Mouse (Mus musculus) myocyte (in vitro differentiated cells): ENCODE results near the gene Crbn. TPM values are rescaled to one million over a fixed set of nuclear protein-coding genes. Genes with fewer than 3 reads are reported as not detected.

Experiments
- H3K27me3 ChIP-seq: one replicate; pipeline ENCODE4 v1.6.1; 2011; ENCODE audit not compliant: control insufficient read depth, insufficient read depth, insufficient read length
- H3K36me3 ChIP-seq: one replicate; pipeline ENCODE4 v1.6.1; 2011; ENCODE audit not compliant: control insufficient read depth, insufficient read depth
- H3K4me2 ChIP-seq: one replicate; pipeline ENCODE4 v1.6.1; 2011; ENCODE audit warnings: low read depth, control low read depth
- H3K4me3 ChIP-seq: one replicate; pipeline ENCODE4 v1.5.1; 2011; ENCODE audit warnings: mild to moderate bottlenecking, control low read depth, moderate library complexity
- H3K79me2 ChIP-seq: one replicate; pipeline ENCODE4 v1.6.1; 2011; ENCODE audit not compliant: control insufficient read depth, insufficient read depth
- H3ac ChIP-seq: one replicate; pipeline ENCODE4 v1.6.1; 2011; ENCODE audit not compliant: control insufficient read depth, insufficient read length
- CEBPB ChIP-seq: IDR thresholded peaks from 2 replicates; pipeline ENCODE4 v1.6.1; 2011; ENCODE audit warnings: mild to moderate bottlenecking, moderate library complexity; ENCODE audit not compliant: poor library complexity, insufficient read depth, severe bottlenecking
- E2F4 ChIP-seq: IDR thresholded peaks from one replicate; pipeline ENCODE4 v1.6.1; 2011; ENCODE audit warnings: mild to moderate bottlenecking, control low read depth, moderate library complexity; ENCODE audit not compliant: insufficient read depth
- MAX ChIP-seq: IDR thresholded peaks from one replicate; pipeline ENCODE4 v1.6.1; 2011; ENCODE audit warnings: low read depth, mild to moderate bottlenecking, control low read depth
- MYOD1 ChIP-seq, 3 experiments: IDR thresholded peaks; one replicate each; pipeline ENCODE4 v1.6.1; 2011; ENCODE audit warnings: control low read depth in 2 of 3, low read depth in 2 of 3, mild to moderate bottlenecking in 2 of 3, moderate library complexity in 1 of 3; ENCODE audit not compliant: insufficient read length in 2 of 3, control insufficient read depth in 1 of 3
- MYOG ChIP-seq, 3 experiments: IDR thresholded peaks; one replicate each; pipeline ENCODE4 v1.6.1; 2011; ENCODE audit warnings: control low read depth in 2 of 3, low read depth in 2 of 3, mild to moderate bottlenecking in 2 of 3; ENCODE audit not compliant: insufficient read length in 2 of 3, control insufficient read depth in 1 of 3, insufficient read depth in 1 of 3
- POLR2A ChIP-seq: IDR thresholded peaks from one replicate; pipeline ENCODE4 v1.6.1; 2011; ENCODE audit warnings: low read depth, mild to moderate bottlenecking, control low read depth, moderate library complexity; ENCODE audit not compliant: insufficient read length
- POLR2AphosphoS2 ChIP-seq: IDR thresholded peaks from one replicate; pipeline ENCODE4 v1.6.1; 2011; ENCODE audit warnings: low read depth, control low read depth; ENCODE audit not compliant: insufficient read length
- REST ChIP-seq: IDR thresholded peaks from one replicate; pipeline ENCODE4 v1.6.1; 2011; ENCODE audit warnings: mild to moderate bottlenecking, control low read depth, moderate library complexity; ENCODE audit not compliant: insufficient read depth, insufficient read length
- SRF ChIP-seq: IDR thresholded peaks from one replicate; pipeline ENCODE4 v1.6.1; 2011; ENCODE audit warnings: low read depth; ENCODE audit not compliant: control insufficient read depth, insufficient read length
- TCF12 ChIP-seq: IDR thresholded peaks from one replicate; pipeline ENCODE4 v1.6.1; 2011; ENCODE audit warnings: mild to moderate bottlenecking, control low read depth; ENCODE audit not compliant: poor library complexity, insufficient read depth, severe bottlenecking
- TCF3 ChIP-seq: IDR thresholded peaks from one replicate; pipeline ENCODE4 v1.6.1; 2011; ENCODE audit warnings: low read depth, control low read depth; ENCODE audit not compliant: insufficient read length
- USF1 ChIP-seq: IDR thresholded peaks from one replicate; pipeline ENCODE4 v1.6.1; 2011; ENCODE audit warnings: low read depth, mild to moderate bottlenecking, control low read depth, moderate library complexity
- polyA plus RNA-seq: library from polyadenylated mRNA; unstranded; fragments of >200 nt; fragmentation: generic; extraction: Trizol; gene quantifications from one replicate; pipeline ENCODE4 v1.2.1, GENCODE M21; 2012; ENCODE audit warnings: missing spikeins

Crbn gene
- polyA plus RNA-seq, 1 experiment, result 14.9 TPM

GRCm38 (mm10) chr6:106740244-106740825 lies 59.5 kb downstream of the Crbn start:
- no peaks in the 10 kb centered on the region for H3K36me3 ChIP-seq
- no peaks in the 10 kb centered on the region for H3K27me3 ChIP-seq
- H3K4me2 ChIP-seq, result no peak overlapping the region
- H3ac ChIP-seq, result no peak overlapping the region
- no peaks in the 10 kb centered on the region for H3K79me2 ChIP-seq
- no peak for TF ChIP-seq TCF12
- TF ChIP-seq MAX, result no peak
- no peak for TF ChIP-seq MYOD1 (IDR thresholded peaks at IDR 0.05; ENCODE audit: control insufficient read depth in 1 of 3, insufficient read length in 2 of 3, low read depth in 2 of 3)
- no peak for TF ChIP-seq POLR2AphosphoS2
- TF ChIP-seq E2F4, result no peak
- H3K4me3 ChIP-seq, result no peak overlapping the region

DNA sequence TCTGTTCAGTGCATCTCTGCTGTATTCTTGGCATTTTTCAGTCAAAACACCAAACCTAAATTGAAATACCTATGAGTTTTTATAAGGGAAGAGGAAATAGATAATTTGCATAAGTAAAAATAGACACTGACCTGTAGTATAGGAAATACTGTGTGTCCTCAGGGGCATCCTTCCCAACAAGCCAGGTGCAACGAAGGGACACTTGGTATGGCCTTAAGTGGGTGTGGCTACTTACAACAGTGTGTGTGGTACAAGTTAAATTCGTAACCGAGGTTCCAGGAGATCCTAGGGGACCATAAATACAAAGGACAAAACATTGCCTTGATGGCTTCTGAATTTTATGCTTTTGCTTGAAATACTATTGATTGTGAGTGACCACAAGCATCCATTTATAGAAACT lies 61.6 kb downstream of the Crbn start:
- Histone ChIP-seq H3ac (no peak overlapping the region), H3K4me2 (no peak overlapping the region), H3K27me3 (no peaks in the 10 kb centered on the region), H3K4me3 (no peak overlapping the region), H3K79me2 (no peaks in the 10 kb centered on the region), H3K36me3 (no peaks in the 10 kb centered on the region)
- TF ChIP-seq USF1 (no peak), REST (no peak)

DNA sequence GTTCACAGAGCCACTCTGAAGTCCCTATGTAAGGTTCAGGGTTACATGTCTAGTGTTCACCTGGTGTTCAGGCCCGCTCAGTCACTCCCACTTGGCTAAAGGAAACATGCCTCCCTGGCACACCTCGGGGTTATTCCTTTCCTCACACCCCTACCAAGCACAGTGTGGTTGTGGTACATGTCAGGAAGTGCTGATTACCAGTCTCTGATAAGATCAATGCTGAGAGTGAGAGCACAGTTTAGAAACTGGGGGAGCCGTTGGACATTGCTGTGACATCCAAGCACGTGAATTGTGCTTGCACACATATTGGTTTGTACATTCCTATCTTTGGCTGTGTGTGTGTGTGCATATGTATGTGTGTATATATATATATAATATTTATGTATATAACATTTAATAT lies 67.3 kb downstream of the Crbn start:
- TF ChIP-seq E2F4 (no peak), CEBPB (no peak), TCF12 (no peak), TCF3 (no peak), SRF (no peak), MYOD1 (IDR thresholded peaks at IDR 0.05; ENCODE audit: control insufficient read depth in 1 of 3, insufficient read length in 2 of 3, low read depth in 2 of 3) (no peak), MYOG (IDR thresholded peaks at IDR 0.05; ENCODE audit: control insufficient read depth in 1 of 3, insufficient read depth in 1 of 3, insufficient read length in 2 of 3, low read depth in 2 of 3) (no peak), USF1 (no peak), POLR2AphosphoS2 (no peak), MAX (no peak), POLR2A (no peak), REST (no peak)

More for the DNA sequence above, 67.3 kb downstream of the Crbn start:
- no peaks in the 10 kb centered on the region for H3K27me3 ChIP-seq
- H3K79me2 ChIP-seq, result no peaks in the 10 kb centered on the region
- H3K4me2 ChIP-seq, result no peak overlapping the region
- no peak overlapping the region for H3ac ChIP-seq
- H3K4me3 ChIP-seq, result no peak overlapping the region
- no peaks in the 10 kb centered on the region for H3K36me3 ChIP-seq

Other genes with a start within 250 kb of the Crbn start
- not detected for gene Il5ra, start 51.0 kb downstream of the Crbn start, polyA plus RNA-seq
- gene Trnt1, start 31.0 kb downstream of the Crbn start, polyA plus RNA-seq, result 14.0 TPM